Mouse (Mus musculus) ES-Bruce4 (cell line): ENCODE results near the gene Rdx.

ENCODE experiments used
- CTCF ChIP-seq: IDR thresholded peaks from one replicate; pipeline ENCODE4 v1.8.1; 2011; ENCODE audit warnings: low read depth, low read length
- EP300 ChIP-seq: IDR thresholded peaks from 2 replicates; pipeline ENCODE4 v1.6.1; 2011; ENCODE audit warnings: low read depth, low read length; ENCODE audit not compliant: insufficient read depth
- POLR2A ChIP-seq: IDR thresholded peaks from one replicate; pipeline ENCODE4 v1.8.1; 2011; ENCODE audit warnings: low read length; ENCODE audit not compliant: insufficient read depth

GRCm38 (mm10) chr9:52103448-52104224 is 56.7 kb downstream of the Rdx start:
- TF ChIP-seq POLR2A (no peak), CTCF (no peak), EP300 (no peak)
